ENCODE assay signal across 13 mouse cellular contexts in the genomic region with DNA sequence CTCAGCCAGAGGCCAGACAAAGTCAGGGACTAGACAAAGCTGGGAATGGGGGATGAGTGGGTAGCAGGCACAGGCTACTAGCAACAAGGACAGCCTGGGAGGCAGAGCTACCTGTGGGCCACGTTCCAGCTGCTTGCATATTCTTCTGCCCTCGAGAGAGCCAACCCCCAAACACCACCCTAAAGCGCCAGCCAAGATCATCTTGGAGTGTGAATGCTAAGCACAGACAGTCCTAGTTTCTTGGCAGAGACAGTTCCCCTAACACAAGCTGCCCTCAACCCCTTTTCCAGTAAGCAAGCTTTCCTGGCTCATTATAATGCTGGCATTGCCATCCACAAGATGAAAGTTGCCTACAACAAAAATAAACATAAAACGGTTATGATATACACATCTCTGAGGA.
A peak's percentile ranks its signal among the peaks of the same experiment; 100 is the strongest.
DNase-seq lines count a peak whose midpoint lies in the region; ATAC-seq and TF ChIP-seq lines count a peak whose summit lies in the region.
"Had no signal": no experiment of that assay in that cellular context is flagged by ENCODE, and none has a peak within 500 bp of the region (broad histone marks: within the 10 kb centered on the region; RNA-seq: fewer than 3 reads in every experiment).

No protein-coding gene starts in this region.

- no peak overlapping the region for H3K4me3 ChIP-seq in hindbrain, postnatal 0 days (ENCODE audit: low read length)
- H3K4me3 ChIP-seq: heart, adult 2 months; limb, embryonic 13.5 days; midbrain, embryonic 12.5 days had no signal

- no peak overlapping the region for H3K4me2 ChIP-seq in hindbrain, postnatal 0 days (ENCODE audit: low read depth, low read length)
- H3K4me2 ChIP-seq: limb, embryonic 13.5 days; midbrain, embryonic 12.5 days had no signal

- H3K9ac ChIP-seq in hindbrain, postnatal 0 days (replicated peaks; ENCODE audit: low read length) = no peak overlapping the region
- H3K9ac ChIP-seq: limb, embryonic 13.5 days; midbrain, embryonic 12.5 days had no signal

- no peak for DNase-seq in frontal cortex, postnatal 25 days (ENCODE audit: low spot score in 2 of 2)
- DNase-seq in left cerebral cortex, postnatal 14 days (ENCODE audit: low spot score in 2 of 2) = peak; percentile 12 to 22
- DNase-seq in left cerebral cortex, adult 9 months (ENCODE audit: low spot score in 2 of 2) = no peak
- DNase-seq in brain, embryonic 18.5 days (ENCODE audit: low read depth, low spot score) = peak; percentile 51
- DNase-seq in hindbrain, postnatal 0 days (ENCODE audit: low spot score) = peak; percentile 53
- DNase-seq in spleen, postnatal 36 days (ENCODE audit: low spot score in 2 of 2) = no peak
- DNase-seq: heart, adult 2 months; kidney, adult 9 months had no signal

- H3K9me3 ChIP-seq in hindbrain, postnatal 0 days (ENCODE audit: low read length) = no peaks in the 10 kb centered on the region
- H3K9me3 ChIP-seq: G1E; limb, embryonic 13.5 days; midbrain, embryonic 12.5 days had no signal

- H3K36me3 ChIP-seq in hindbrain, postnatal 0 days (ENCODE audit: insufficient read depth, low read length) = no peaks in the 10 kb centered on the region
- H3K36me3 ChIP-seq: G1E; limb, embryonic 13.5 days; midbrain, embryonic 12.5 days had no signal

- ATAC-seq in frontal cortex, adult (ENCODE audit: low TSS enrichment) = peak; percentile 43; the same call in 1 of the 2 replicates
- no peak for ATAC-seq in hindbrain, postnatal 0 days
- ATAC-seq: inflammation-experienced regulatory T-cells, adult 6 months had no signal

- intact Hi-C loops in left cerebral cortex, postnatal 14 days (cut with DNase I) = no loop called here

- TF ChIP-seq CTCF in hindbrain, postnatal 0 days (IDR thresholded peaks at IDR 0.05; ENCODE audit: low read depth) = no peak

- H3K27me3 ChIP-seq in hindbrain, postnatal 0 days (ENCODE audit: insufficient read depth, low read length) = no peaks in the 10 kb centered on the region
- H3K27me3 ChIP-seq: midbrain, embryonic 12.5 days had no signal

- no peak overlapping the region for H3K27ac ChIP-seq in hindbrain, postnatal 0 days
- H3K27ac ChIP-seq: heart, adult 2 months; limb, embryonic 13.5 days; midbrain, embryonic 12.5 days had no signal

- peaks cover 4% of the 10 kb centered on the region; the same call in 1 of the 2 replicates for H3K4me1 ChIP-seq in hindbrain, postnatal 0 days (ENCODE audit: insufficient read depth, low read length)

- WGBS in hindbrain, postnatal 0 days = 28% methylated on average over 4 of the region's 4 CpGs

Comparison
In these comparisons a context has a peak if more than half of its experiments do, and no peak if none do; other contexts are left out.
1. DNase-seq: peak in left cerebral cortex, postnatal 14 days (2 of 2), brain, embryonic 18.5 days (single experiment) and hindbrain, postnatal 0 days (single experiment); none in frontal cortex, postnatal 25 days (0 of 2), left cerebral cortex, adult 9 months (0 of 2) and spleen, postnatal 36 days (0 of 2).